Mouse (Mus musculus) testis, adult 2 months (tissue): ENCODE data around the gene Igfbp5. TPM values are rescaled to one million over a fixed set of nuclear protein-coding genes. Genes with fewer than 3 reads are reported as not detected.

Experiments
- H3K27ac ChIP-seq: fragments of 200-500 bp; 2 replicates; pipeline ENCODE4 v1.5.1; 2012; ENCODE audit warnings: low read depth, low read length; ENCODE audit not compliant: control insufficient read depth, insufficient read depth
- H3K27me3 ChIP-seq: fragments of 200-500 bp; 2 replicates; pipeline ENCODE4 v1.6.1; 2012; ENCODE audit warnings: mild to moderate bottlenecking, low read length, moderate library complexity; ENCODE audit not compliant: control insufficient read depth, insufficient read depth
- H3K36me3 ChIP-seq: fragments of 200-500 bp; 2 replicates; pipeline ENCODE4 v1.6.1; 2012; ENCODE audit warnings: mild to moderate bottlenecking, low read length; ENCODE audit not compliant: control insufficient read depth, insufficient read depth
- H3K4me1 ChIP-seq: fragments of 200-500 bp; 2 replicates; pipeline ENCODE4 v1.6.1; 2012; ENCODE audit warnings: low read length; ENCODE audit not compliant: control insufficient read depth, insufficient read depth
- H3K4me3 ChIP-seq: fragments of 200-500 bp; 2 replicates; pipeline ENCODE4 v1.5.1; 2012; ENCODE audit warnings: low read depth, mild to moderate bottlenecking, low read length, moderate library complexity, mixed read lengths; ENCODE audit not compliant: control insufficient read depth
- CTCF ChIP-seq: fragments of 200-500 bp; IDR thresholded peaks from 2 replicates; pipeline ENCODE4 v1.5.1; 2012; ENCODE audit warnings: low read depth, mild to moderate bottlenecking, inconsistent platforms, low read length, moderate library complexity; ENCODE audit not compliant: control insufficient read depth, insufficient read depth, insufficient replicate concordance
- POLR2A ChIP-seq: fragments of 200-500 bp; IDR thresholded peaks from 2 replicates; pipeline ENCODE4 v1.6.1; 2012; ENCODE audit warnings: low read depth, mild to moderate bottlenecking, inconsistent platforms, low read length, moderate library complexity; ENCODE audit not compliant: control insufficient read depth
- polyA plus RNA-seq: library from polyadenylated mRNA; depleted of rRNA; stranded (reverse); fragments of >200 nt; gene quantifications from 2 replicates; pipeline ENCODE4 v1.2.3, GENCODE M21; 2012; rRNA removed

The Igfbp5 gene
- 1.3 and 2.3 TPM in 2 replicates for polyA plus RNA-seq

DNA sequence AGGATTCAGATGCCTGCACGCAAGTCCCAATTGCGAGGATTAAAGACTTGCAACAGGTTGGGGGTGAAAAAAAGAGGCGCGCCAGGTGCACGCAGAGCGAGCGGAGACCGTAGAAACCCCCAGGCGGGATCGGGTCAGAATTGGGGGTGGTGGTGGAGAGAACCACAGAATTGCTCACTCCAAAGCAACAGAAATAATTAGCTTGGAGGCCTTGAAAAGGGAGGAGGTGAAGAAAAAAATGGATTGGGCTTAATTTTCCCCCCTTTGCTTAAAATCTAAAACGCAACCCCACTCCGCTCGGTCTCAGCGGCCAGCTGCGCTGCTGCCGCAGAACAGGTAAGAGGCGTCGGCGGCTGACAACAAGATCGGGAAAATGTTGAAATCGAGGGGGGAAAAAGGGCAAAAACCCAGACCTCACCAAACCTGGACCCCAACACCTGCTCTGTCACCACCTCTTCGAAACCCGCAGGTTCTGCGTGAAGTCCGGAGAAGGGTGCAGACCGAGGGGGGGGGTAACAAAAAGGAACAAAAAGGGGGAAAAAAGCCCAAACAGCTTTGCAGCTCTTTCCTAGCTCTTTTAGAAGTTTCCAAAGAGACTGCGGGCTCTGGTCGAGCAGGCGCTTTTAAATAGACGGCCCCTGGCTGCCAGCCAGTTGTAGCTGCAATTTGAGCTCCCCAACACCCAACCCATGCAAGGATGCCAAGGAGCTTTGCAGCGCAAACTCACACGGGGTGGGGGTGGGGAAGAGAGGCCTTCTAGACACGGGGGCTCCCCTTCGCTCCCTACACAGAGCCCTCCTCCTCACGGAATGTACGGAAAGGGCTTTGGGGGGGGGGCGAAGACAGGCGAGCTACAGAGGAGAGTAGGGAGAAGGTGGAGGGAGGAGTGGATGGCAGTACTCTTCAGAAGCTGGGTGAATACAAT lies at the start of gene Igfbp5:
TSS of gene Igfbp5 (minus strand) at position 598 of the 925 bp plus-strand sequence.
- no peaks in the 10 kb centered on the region for H3K27me3 ChIP-seq
- no peaks in the 10 kb centered on the region for H3K36me3 ChIP-seq
- H3K4me3 ChIP-seq: peak within 1 kb of the TSS; percentile 46
- TF ChIP-seq POLR2A (no peak), CTCF (no peak)
- H3K27ac ChIP-seq: no peak within 1 kb of the TSS
- H3K4me1 ChIP-seq: peaks cover 24% of the 10 kb centered on the region

DNA sequence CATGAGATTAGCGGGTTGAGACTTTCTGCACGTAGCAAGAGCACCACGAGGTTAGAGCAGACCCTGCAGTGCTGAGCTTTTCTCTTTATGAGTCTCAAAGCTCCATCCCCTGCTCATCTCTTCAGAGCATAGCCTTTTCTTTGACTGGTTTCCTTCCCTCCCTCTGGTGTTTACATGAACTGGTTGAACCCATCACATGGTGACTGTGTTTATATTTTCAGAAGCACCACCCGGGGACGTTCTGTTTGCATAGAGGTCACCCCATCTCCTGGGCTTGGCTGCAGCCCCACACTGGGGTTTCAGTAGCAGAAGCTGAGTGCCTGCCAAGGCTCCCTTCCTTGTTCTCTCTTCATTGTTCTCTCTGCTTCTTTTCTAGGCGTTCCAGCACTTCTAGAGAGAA lies 40.1 kb upstream of the Igfbp5 start:
- Histone ChIP-seq H3K27ac (no peak overlapping the region), H3K4me1 (peaks cover 2% of the 10 kb centered on the region), H3K27me3 (no peaks in the 10 kb centered on the region), H3K36me3 (no peaks in the 10 kb centered on the region), H3K4me3 (no peak overlapping the region)
- no peak for TF ChIP-seq POLR2A
- TF ChIP-seq CTCF: no peak

DNA sequence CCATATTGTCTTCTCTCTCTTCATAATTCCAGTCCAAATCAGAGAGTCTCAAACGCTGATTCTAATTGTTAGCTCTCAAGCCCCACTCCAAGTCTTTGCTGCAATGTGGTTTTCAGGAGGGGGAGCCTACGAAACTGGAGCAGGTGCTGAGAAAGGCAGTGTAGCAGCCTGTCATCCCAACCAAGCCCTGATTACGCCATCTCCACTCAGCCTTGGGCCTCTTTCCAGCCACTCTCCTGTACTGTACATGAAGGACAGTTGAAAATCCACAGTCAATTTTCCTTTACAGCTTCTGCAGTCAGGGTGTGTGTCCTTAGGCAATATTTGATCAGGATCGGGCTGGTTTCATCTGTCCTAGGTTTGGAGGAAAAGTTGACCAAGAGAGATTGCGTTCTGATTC lies 38.4 kb upstream of the Igfbp5 start:
- no peak for TF ChIP-seq CTCF
- no peak for TF ChIP-seq POLR2A
- no peak overlapping the region for H3K27ac ChIP-seq
- H3K4me3 ChIP-seq: no peak overlapping the region
- H3K36me3 ChIP-seq: no peaks in the 10 kb centered on the region
- peaks cover 2% of the 10 kb centered on the region for H3K4me1 ChIP-seq
- no peaks in the 10 kb centered on the region for H3K27me3 ChIP-seq

GRCm38 (mm10) chr1:72895821-72896220 lies 21.1 kb upstream of the Igfbp5 start:
- TF ChIP-seq CTCF (no peak), POLR2A (no peak)
- H3K36me3 ChIP-seq: no peaks in the 10 kb centered on the region
- no peak overlapping the region for H3K27ac ChIP-seq
- no peaks in the 10 kb centered on the region for H3K4me1 ChIP-seq
- H3K4me3 ChIP-seq: no peak overlapping the region
- no peaks in the 10 kb centered on the region for H3K27me3 ChIP-seq

DNA sequence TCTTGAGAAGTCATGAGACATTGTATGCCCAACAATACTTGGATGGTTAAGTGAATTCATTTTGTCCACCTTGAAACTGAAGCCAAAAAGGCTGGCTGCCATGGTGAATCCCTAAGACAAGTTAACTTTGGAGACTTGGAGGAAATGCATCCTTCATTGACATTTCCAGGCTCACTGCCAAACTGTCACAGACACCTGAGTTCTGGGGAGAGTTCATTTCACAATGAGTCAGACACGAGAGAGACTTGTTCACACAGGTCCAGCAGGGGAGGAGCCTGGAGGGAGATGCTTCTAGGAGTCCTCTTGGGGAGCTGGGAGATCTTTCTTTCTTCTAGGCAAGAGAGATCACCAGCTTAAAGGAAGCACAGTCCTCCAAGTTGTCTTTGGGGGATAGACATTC lies 13.2 kb upstream of the Igfbp5 start:
- H3K27ac ChIP-seq: no peak overlapping the region
- H3K4me3 ChIP-seq: no peak overlapping the region
- TF ChIP-seq POLR2A (no peak), CTCF (no peak)
- no peaks in the 10 kb centered on the region for H3K36me3 ChIP-seq
- H3K27me3 ChIP-seq: no peaks in the 10 kb centered on the region
- no peaks in the 10 kb centered on the region for H3K4me1 ChIP-seq

DNA sequence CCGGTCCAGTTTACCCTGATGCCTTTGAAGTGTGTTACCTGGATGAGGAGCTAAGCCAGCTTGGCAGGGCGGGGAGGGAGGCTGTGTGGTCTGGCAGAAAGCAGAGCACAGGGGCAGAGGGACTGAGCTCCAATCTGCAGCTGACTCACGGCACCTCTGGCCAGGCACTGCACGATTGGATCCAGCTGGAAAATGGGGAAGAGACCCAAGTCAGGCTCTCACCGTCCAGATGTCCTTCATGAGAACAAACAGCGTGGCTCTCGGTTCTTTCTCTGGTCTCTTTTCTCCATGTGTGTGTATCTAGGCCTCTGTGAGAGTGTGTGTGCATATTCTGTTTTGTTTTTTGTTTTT lies 11.1 kb upstream of the Igfbp5 start:
- Histone ChIP-seq H3K27ac (no peak overlapping the region), H3K4me3 (no peak overlapping the region), H3K27me3 (no peaks in the 10 kb centered on the region), H3K4me1 (no peaks in the 10 kb centered on the region), H3K36me3 (no peaks in the 10 kb centered on the region)
- no peak for TF ChIP-seq POLR2A
- no peak for TF ChIP-seq CTCF

GRCm38 (mm10) chr1:72885111-72885818 lies 10.6 kb upstream of the Igfbp5 start:
- Histone ChIP-seq H3K27me3 (no peaks in the 10 kb centered on the region), H3K36me3 (no peaks in the 10 kb centered on the region), H3K4me1 (no peaks in the 10 kb centered on the region), H3K27ac (no peak overlapping the region), H3K4me3 (no peak overlapping the region)
- TF ChIP-seq CTCF (no peak), POLR2A (no peak)
